Mouse (Mus musculus) forebrain, postnatal 0 days (tissue): ENCODE data around the gene Teddm1b. TPM values are rescaled to one million over a fixed set of nuclear protein-coding genes. Genes with fewer than 3 reads are reported as not detected.
A peak's percentile ranks its signal among the peaks of the same experiment; 100 is the strongest.
"Not testable (repeated sequence)": the region's sequence is repeated elsewhere in the genome, so short reads cannot be mapped to it uniquely, and the experiment has no call there.

ENCODE experiments used
- ATAC-seq: fragments of 200-750 bp; cut with Nextera tagmentation; 2 replicates; pipeline ENCODE4 v1.8.0; 2017; ENCODE audit warnings: mild to moderate bottlenecking, moderate library complexity
- DNase-seq: peaks from one replicate; pipeline ENCODE4 v3.0.0-alpha.2; 2015
- H3K27ac ChIP-seq: fragments of 300-500 bp; sonication (generic); 2 replicates; pipeline ENCODE4 v1.5.1; 2014; ENCODE audit warnings: low read depth, mild to moderate bottlenecking, antibody characterized with exemption, low read length, moderate library complexity, mixed read lengths
- H3K27me3 ChIP-seq: fragments of 300-500 bp; sonication (generic); 2 replicates; pipeline ENCODE4 v1.6.1; 2014; ENCODE audit warnings: mild to moderate bottlenecking, low read length, mixed read lengths; ENCODE audit not compliant: insufficient read depth
- H3K36me3 ChIP-seq: fragments of 300-500 bp; sonication (generic); 2 replicates; pipeline ENCODE4 v1.6.1; 2014; ENCODE audit warnings: mild to moderate bottlenecking, moderate library complexity; ENCODE audit not compliant: insufficient read depth
- H3K4me1 ChIP-seq: fragments of 300-500 bp; sonication (generic); 2 replicates; pipeline ENCODE4 v1.6.1; 2014; ENCODE audit warnings: antibody characterized with exemption; ENCODE audit not compliant: insufficient read depth
- H3K4me2 ChIP-seq: fragments of 300-500 bp; sonication (generic); 2 replicates; pipeline ENCODE4 v1.6.1; 2014; ENCODE audit warnings: low read depth, mild to moderate bottlenecking, moderate library complexity
- H3K4me3 ChIP-seq: fragments of 300-500 bp; sonication (generic); 2 replicates; pipeline ENCODE4 v1.5.1; 2014; ENCODE audit warnings: low read depth, low read length, mixed read lengths
- H3K9ac ChIP-seq: fragments of 300-500 bp; sonication (generic); 2 replicates; pipeline ENCODE4 v1.6.1; 2014; ENCODE audit warnings: mild to moderate bottlenecking
- H3K9me3 ChIP-seq: fragments of 300-500 bp; sonication (generic); 2 replicates; pipeline ENCODE4 v1.6.1; 2016; ENCODE audit warnings: low read length
- CTCF ChIP-seq: sonication (generic); IDR thresholded peaks from 2 replicates; pipeline ENCODE4 v1.5.1; 2016; ENCODE audit warnings: antibody characterized with exemption, control low read depth, low read depth
- WGBS: fragments of 180-500 bp; shearing (Covaris S2); extraction: QIAGEN DNeasy Blood & Tissue Kit; methylation state at CpG from one replicate; pipeline ENCODE4 v1.1.7; 2014; 5-methylcytosine and 5-hydroxymethylcytosine counted together
- polyA plus RNA-seq: library from polyadenylated mRNA; unstranded; fragments of >200 nt; fragmentation: Nextera tagmentation; extraction: Ambion mirVana; gene quantifications from 2 replicates; pipeline ENCODE4 v1.2.1, GENCODE M21; 2015
- total RNA-seq: library from RNA; depleted of rRNA; stranded (reverse); fragments of >200 nt; gene quantifications from 2 replicates; pipeline ENCODE4 v1.2.3, GENCODE M21; 2014; rRNA removed

Gene Teddm1b
- total RNA-seq = not detected in 2 replicates
- 0.36 and 0.49 TPM in 2 replicates for polyA plus RNA-seq

DNA sequence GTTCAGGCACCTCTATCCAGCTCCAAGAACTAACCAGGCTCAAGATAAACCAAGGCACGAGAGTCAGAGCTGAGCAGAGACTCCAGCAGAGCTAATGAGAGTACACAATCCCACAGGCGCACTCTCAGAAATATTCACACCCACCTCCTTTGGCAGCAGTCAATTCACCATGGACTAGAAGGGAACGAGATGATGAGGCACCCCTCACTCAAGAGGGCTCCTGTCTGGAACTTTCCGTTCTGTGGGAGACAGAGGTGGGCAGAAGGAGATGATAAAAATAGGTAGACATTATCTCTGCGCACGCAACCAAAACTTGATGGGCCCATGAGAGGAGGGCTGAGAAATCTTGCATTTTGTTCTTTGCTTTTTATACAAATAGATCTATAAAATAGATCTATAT lies at the start of gene Teddm1b:
Gene Teddm1b, plus strand, starts transcription at position 301 of the 400 bp plus-strand sequence.
- DNase-seq = no peak
- H3K9me3 ChIP-seq = no peaks in the 10 kb centered on the region
- H3K4me2 ChIP-seq = no peak within 1 kb of the TSS
- H3K27ac ChIP-seq = no peak within 1 kb of the TSS
- no peak within 1 kb of the TSS for H3K4me3 ChIP-seq
- no peaks in the 10 kb centered on the region for H3K36me3 ChIP-seq
- H3K27me3 ChIP-seq = no peaks in the 10 kb centered on the region
- H3K4me1 ChIP-seq = no peaks in the 10 kb centered on the region
- WGBS = 85% methylated on average over 6 of the region's 6 CpGs
- TF ChIP-seq CTCF = no peak
- no peak for ATAC-seq
- H3K9ac ChIP-seq = no peak within 1 kb of the TSS

DNA sequence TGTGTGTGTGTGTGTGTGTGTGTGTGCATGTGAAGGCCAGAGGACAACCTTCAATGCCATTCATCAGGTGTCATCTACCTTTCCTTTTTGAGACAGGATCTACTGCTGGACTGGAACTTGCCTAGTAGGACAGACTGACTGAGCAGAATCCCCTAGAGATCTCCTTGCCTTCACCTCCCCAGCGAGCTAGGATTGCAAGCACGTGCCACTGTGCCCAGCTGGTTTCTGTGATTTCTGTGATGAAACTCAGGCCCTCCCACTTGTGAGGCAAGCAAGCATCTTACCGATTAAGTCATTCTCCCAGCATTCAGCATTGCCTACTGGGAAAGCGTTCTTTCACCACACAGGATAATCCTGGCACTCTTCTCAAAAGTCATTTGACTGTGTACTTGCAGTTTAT lies 43.4 kb upstream of the Teddm1b start:
- 85% methylated on average over 4 of the region's 4 CpGs for whole genome bisulfite sequencing
- Histone ChIP-seq H3K4me2 (no peak overlapping the region), H3K9me3 (no peaks in the 10 kb centered on the region), H3K27ac (no peak overlapping the region), H3K9ac (no peak overlapping the region), H3K36me3 (no peaks in the 10 kb centered on the region), H3K4me3 (no peak overlapping the region), H3K27me3 (no peaks in the 10 kb centered on the region), H3K4me1 (no peaks in the 10 kb centered on the region)
- no peak for TF ChIP-seq CTCF
- DNase-seq (no peak), ATAC-seq (no peak)

DNA sequence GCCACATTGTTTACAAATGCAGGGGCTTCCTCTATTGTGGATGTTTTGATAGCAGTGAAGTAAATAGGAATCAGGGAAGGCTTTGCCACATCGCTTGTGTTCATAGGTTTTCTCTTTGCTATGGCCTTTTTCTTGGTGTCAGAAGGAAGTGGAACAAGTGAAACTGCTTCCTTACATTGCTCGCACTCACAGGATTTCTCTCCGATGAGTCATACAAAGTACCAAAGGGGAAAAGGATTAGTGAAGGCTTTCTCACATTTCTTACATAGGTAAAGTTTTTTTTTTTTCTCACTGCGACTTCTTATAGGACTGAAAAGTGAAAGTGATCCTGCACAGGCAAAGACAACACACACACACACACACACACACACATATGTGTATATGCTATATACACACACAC lies 38.1 kb upstream of the Teddm1b start:
- Histone ChIP-seq H3K9me3 (no peaks in the 10 kb centered on the region), H3K4me1 (no peaks in the 10 kb centered on the region), H3K27ac (no peak overlapping the region), H3K4me3 (no peak overlapping the region), H3K27me3 (no peaks in the 10 kb centered on the region), H3K36me3 (no peaks in the 10 kb centered on the region), H3K9ac (no peak overlapping the region), H3K4me2 (no peak overlapping the region)
- ATAC-seq = no peak
- no peak for DNase-seq
- WGBS = 89% methylated on average over 4 of the region's 4 CpGs
- no peak for TF ChIP-seq CTCF

DNA sequence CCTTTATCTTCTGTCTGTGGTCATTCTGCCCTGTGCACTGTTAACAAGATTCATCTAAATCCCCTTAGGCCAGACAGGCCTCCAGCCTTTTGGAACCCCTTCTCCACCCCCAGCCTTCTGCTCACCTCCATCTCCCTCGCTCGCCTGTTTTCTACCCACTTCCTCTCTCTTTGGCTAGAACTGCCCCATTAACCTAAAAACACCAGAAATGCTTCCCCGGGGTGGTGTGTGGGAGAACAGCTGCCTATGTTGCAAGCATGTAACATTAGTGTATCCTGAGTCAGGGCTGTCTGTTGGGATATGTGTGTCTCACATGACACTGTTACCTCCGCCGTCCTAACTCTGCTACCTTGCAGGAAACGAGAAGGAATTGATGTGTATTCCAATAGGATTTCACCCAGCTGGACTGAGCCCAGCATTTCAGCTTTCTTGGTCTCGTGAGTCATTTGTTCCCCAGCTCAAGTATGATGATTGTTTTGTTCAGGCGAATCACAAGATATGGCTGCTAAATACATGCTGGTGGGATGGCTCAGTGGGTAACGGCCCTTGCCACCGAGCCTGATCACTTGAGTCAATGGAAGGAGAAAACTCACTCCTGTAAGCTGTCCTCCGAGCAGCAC lies 31.9 kb upstream of the Teddm1b start:
- no peak overlapping the region for H3K4me3 ChIP-seq
- TF ChIP-seq CTCF = no peak
- ATAC-seq (no peak), DNase-seq (no peak)
- WGBS = 88% methylated on average over 11 of the region's 11 CpGs
- no peak overlapping the region for H3K27ac ChIP-seq
- H3K4me2 ChIP-seq = no peak overlapping the region
- H3K36me3 ChIP-seq = no peaks in the 10 kb centered on the region
- H3K27me3 ChIP-seq = no peaks in the 10 kb centered on the region
- no peaks in the 10 kb centered on the region for H3K4me1 ChIP-seq
- no peaks in the 10 kb centered on the region for H3K9me3 ChIP-seq
- no peak overlapping the region for H3K9ac ChIP-seq

DNA sequence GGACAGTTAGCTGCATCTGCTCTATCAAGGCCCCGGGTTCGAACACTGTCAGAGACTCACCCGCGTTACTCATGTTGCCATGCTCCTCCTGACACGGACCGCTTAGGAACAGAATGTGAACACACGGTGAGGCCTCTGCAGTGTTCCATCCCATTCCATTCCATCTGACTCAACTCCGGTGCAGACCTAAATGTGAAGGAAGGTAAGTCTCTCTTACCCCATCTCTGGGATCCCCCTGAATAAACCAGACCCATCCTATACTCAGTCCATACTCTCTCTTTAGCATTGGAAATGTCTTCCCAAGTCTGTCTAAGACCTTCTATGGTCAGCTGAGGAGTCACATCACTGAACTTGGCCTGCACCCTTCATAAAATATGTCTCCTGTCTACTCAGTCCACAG lies 30.1 kb upstream of the Teddm1b start, which contains the start of gene Rgsl1:
Gene Rgsl1, minus strand, starts transcription at position 101 of the 400 bp plus-strand sequence.
- Histone ChIP-seq H3K27ac (no peak within 1 kb of the TSS), H3K9me3 (no peaks in the 10 kb centered on the region), H3K4me3 (no peak within 1 kb of the TSS), H3K4me2 (no peak within 1 kb of the TSS), H3K36me3 (no peaks in the 10 kb centered on the region), H3K9ac (no peak within 1 kb of the TSS), H3K4me1 (no peaks in the 10 kb centered on the region), H3K27me3 (no peaks in the 10 kb centered on the region)
- TF ChIP-seq CTCF = no peak
- WGBS = 94% methylated on average over 8 of the region's 8 CpGs
- no peak for ATAC-seq
- no peak for DNase-seq

DNA sequence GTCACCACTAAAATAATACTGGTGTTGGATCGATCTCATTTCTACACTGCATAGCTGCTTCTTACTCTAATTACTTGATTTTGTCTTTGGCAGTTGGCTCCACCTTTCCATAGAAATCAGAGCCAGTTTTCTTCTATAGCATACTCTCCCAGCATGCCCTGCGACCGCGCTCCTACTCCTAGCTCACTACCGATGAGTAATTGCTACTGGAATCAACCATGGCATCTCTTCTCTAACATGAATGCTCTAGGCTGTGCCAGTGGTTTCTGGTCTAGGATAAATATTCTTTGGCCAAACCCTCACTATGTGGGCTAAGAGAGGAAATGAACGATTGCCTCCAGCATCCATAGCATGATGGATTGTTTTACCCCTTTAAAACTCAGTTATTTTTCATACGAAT lies 27.7 kb upstream of the Teddm1b start:
- ATAC-seq = no peak; the same call in 1 of the 2 replicates
- DNase-seq = no peak
- 91% methylated on average over 7 of the region's 7 CpGs for whole genome bisulfite sequencing

DNA sequence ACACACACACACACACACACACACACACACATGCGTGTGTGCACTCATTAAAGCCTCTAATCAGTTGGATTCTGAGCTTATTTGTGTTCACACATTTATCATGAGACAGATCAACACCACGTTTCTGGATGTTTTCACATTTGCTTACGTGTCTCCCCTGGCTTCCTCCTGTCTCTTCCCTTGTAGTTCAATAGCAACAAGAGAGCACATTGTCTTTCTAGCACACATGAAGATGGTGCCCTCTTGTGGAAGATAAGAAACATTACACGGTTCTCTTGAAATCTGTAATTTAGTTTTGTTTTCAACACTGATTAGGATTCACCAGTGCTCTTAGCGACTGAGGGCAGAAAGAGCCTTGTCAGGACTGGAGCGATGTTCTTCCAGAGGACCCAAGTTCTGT lies 27.3 kb upstream of the Teddm1b start:
- ATAC-seq = peak; percentile 66
- no peaks in the 10 kb centered on the region for H3K4me1 ChIP-seq
- no peaks in the 10 kb centered on the region for H3K36me3 ChIP-seq
- 29% methylated on average over 6 of the region's 6 CpGs for WGBS
- no peak overlapping the region for H3K27ac ChIP-seq
- DNase-seq = peak; percentile 65
- TF ChIP-seq CTCF = peak; percentile 88
- H3K9me3 ChIP-seq = no peaks in the 10 kb centered on the region
- no peaks in the 10 kb centered on the region for H3K27me3 ChIP-seq
- H3K4me2 ChIP-seq = no peak overlapping the region
- H3K9ac ChIP-seq = no peak overlapping the region
- H3K4me3 ChIP-seq = no peak overlapping the region

More for the DNA sequence above, 27.7 kb upstream of the Teddm1b start:
- no peak overlapping the region for H3K27ac ChIP-seq
- no peaks in the 10 kb centered on the region for H3K4me1 ChIP-seq
- no peak overlapping the region for H3K4me2 ChIP-seq
- no peak for TF ChIP-seq CTCF
- no peaks in the 10 kb centered on the region for H3K36me3 ChIP-seq
- no peak overlapping the region for H3K9ac ChIP-seq
- H3K27me3 ChIP-seq = no peaks in the 10 kb centered on the region
- H3K9me3 ChIP-seq = no peaks in the 10 kb centered on the region
- H3K4me3 ChIP-seq = no peak overlapping the region

DNA sequence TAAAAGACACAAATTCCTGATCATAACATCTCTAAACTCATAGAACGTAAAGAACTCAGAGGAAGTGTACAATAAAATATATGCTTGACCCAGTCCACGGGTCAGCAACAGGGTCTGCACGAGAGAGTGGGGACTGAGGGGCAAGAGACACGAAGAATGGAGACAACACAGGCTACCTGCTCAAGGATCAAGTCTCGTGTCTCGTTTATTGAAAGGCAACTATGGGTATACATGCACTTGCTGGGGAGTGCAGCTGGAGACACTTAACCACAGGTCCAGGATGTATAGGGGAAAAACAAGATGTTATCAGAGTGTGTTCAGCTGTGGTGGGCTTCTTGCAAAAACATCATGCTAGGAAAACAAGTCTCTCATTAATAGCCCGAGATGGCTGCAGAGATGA lies 21.4 kb upstream of the Teddm1b start:
- H3K36me3 ChIP-seq, DNase-seq, H3K27ac ChIP-seq, H3K4me2 ChIP-seq, ATAC-seq, H3K9me3 ChIP-seq, H3K4me3 ChIP-seq, H3K4me1 ChIP-seq, H3K9ac ChIP-seq, H3K27me3 ChIP-seq: not testable (repeated sequence)
- 84% methylated on average over 7 of the region's 7 CpGs for WGBS
